Mouse (Mus musculus) heart, adult 18-20 months (tissue): Measurements from ENCODE around the gene C1s2. TPM values are rescaled to one million over a fixed set of nuclear protein-coding genes. Genes with fewer than 3 reads are reported as not detected.
A peak's percentile ranks its signal among the peaks of the same experiment; 100 is the strongest.
"Not testable (repeated sequence)": the region's sequence is repeated elsewhere in the genome, so short reads cannot be mapped to it uniquely, and the experiment has no call there.

Experiments
- DNase-seq, 2 experiments: peaks; one replicate each; pipeline ENCODE4 v3.0.0; 2021 to 2022; ENCODE audit warnings: mixed read lengths in 1 of 2
- long read RNA-seq, 2 experiments: library from polyadenylated mRNA; stranded (forward); transcript quantifications; one replicate each; pipeline ENCODE4 v2.0.0; 2021
- total RNA-seq, 2 experiments: library from RNA; stranded (reverse); gene quantifications; 2 replicates each; pipeline ENCODE4 v1.2.3; 2021

C1s2 gene
- total RNA-seq = under 1 TPM; 0.57 to 0.90 TPM
- long read RNA-seq, experiment 1 = 0 reads
- long read RNA-seq, experiment 2 = 0 reads

DNA sequence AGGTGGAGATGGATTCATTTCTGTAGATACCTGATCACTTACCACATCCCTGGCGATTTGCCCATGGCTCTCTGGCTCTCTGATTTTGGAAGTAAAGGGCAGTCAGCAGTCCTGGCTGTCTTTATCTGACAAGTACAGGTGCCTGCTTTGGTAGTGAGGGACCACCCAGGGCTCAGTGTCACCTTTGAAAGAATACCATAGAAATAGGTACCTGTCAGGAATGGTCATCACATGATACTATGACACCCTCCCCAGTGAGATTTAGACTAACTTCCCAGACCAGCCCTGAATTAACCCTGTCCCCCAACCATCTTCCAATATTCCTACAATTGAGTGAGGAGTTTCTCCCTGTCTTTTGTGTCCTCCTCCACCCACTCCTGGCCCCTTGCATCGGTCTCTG lies at the start of gene C1s2:
TSS of gene C1s2 (minus strand) at position 101 of the 400 bp plus-strand sequence.
- DNase-seq = not testable (repeated sequence)

DNA sequence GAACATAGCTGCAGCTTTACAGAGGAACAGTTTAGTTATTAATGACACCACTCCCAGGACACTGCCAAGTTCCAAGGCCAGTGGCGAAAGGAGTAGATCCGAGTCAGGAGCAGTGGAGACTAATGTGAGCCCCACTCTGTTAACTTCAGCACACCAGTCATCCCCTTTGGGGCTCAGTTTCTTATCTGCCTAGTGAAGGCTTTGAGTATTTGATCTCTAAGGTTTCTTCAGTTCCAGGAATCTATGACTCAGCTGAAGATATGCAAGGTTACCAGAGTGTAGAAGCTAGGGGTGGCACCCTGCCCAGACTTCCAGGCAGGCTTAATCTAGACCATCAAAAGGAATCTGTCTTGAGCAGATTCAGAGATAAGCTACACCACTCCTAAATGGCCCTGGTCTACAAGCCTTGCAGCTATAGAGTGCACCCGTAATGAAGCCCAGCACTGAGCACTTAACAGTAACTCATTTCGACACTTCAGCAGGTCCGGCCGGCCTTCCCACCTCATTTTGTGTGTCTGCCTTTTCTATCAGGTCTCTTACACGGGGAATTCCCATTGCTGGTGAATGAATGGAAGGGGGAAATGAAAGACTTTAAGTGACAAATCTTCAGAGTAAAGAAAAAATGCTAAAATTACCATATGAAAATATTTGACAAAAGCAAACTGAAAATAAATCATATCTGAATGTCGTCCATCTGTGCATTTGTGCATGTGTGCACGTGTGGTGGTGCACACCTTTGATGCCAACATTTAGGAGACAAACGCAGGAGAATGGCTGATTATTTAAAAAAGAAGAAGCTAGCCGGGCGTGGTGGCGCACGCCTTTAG lies 47.9 kb upstream of the C1s2 start:
- peak; percentile 27 to 37 for DNase-seq

DNA sequence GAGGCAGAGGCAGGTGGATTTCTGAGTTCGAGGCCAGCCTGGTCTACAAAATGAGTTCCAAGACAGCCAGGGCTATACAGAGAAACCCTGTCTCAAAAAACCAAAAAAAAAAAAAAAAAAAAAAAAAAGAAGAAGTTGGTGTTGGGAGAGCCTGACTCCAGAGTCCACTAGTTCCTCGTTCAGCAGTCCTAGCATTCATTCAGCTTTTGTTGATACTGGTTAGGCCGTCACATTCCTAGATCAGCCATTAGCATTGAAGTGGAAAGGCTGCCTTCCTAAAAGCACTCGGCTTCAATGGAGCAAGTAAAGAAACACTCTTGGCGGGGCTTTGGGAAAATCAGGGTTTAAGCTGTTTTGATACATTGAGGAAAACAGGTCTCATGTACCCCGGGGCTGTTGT lies 46.4 kb upstream of the C1s2 start:
- DNase-seq = not testable (repeated sequence)

DNA sequence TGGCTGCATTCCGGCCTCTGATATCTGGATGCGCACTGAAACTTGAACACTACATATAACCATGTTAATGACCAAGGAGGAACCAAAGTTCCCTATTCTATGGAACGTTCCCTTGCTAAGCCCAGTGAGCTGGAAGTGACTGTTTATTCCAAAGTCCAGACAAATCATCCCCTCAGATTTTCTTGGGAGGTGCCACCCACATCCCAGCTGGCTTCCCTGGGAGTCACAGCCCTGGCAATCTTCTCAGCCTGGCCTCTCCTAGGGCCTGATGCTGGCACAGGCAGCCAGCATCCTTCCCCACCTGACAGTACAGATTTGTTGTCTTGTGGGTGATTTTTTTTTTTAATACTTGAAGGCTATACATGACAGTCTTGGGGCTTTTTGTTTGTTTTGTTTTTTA lies 43.6 kb upstream of the C1s2 start:
- DNase-seq = no peak

DNA sequence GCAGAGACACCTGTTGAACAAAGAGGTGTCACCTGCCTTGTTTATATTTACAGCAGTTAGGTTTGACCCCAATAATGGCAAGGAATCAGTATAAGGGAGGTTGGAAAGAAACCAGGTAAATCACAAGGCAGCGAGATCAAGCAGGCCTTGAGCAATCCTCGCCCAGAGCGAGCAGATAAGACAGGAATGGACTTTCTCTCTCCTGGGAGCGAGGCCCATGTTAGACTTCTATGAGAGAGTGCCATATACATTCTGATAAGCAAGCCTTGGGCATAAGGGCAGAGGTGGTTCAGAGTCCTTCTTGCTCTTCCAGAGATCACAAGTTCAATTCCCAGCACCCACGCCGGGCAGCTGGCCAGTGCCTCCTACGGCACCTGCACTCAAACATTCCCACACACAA lies 42.9 kb upstream of the C1s2 start:
- no peak for DNase-seq

DNA sequence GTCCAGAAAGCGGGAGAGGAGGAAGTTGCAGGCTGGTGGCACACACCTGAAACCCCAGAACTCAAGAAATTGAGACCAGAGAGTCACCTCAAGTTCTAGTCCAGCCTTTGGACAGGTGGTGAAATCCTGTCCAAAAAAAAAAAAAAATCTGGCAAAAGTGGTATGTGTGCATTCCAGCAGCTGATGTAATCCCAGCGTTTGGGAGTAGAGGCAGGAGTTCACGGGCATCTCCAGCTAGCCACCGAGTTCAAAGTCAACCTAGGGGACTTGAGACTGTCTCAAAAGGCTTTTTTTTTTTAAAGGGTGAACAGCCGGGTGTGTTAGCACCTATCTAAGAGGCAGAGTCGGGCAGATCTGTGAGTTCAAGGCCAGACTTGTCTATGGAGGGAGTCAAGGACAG lies 40.3 kb upstream of the C1s2 start:
- no peak for DNase-seq

DNA sequence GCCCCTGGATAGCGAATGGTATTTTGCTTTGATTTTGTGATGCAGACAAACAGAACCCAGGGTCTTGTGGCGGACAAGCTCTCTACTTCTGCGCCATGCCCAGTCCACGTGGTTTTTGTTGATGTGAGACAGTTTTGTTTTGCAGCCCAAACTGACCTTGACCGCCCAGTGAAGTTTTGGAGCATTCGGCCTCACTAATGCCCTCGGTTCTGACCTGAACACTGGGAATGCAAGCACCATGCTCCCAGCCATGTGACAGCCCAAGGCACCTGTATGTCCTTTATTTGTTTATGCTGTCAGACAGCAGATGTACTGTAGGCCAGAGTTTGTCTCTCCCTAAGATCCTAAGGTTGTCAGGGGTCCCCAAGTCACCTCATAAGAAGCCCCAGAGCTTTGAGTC lies 38.7 kb upstream of the C1s2 start:
- DNase-seq = no peak

DNA sequence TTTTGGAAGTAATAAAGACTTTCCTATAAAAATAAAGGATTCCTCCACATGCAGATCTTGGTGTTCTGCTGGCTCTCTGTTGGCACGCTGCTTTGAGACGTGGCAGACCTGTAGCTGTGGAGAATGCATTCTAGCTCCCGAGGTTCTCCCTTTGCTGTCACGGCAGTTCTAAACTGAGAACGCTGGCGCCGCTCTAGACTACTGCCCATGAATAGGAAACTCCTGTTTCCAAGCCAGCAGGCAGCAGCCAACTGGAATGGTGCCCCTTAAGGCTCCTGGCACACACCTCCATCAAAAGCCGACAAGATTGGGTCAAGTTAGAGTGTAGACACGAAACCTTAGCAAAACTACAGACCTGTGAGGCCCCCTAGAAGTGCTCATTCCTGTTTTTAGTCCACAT lies 37.7 kb upstream of the C1s2 start:
- peak; percentile 67 to 71 for DNase-seq

DNA sequence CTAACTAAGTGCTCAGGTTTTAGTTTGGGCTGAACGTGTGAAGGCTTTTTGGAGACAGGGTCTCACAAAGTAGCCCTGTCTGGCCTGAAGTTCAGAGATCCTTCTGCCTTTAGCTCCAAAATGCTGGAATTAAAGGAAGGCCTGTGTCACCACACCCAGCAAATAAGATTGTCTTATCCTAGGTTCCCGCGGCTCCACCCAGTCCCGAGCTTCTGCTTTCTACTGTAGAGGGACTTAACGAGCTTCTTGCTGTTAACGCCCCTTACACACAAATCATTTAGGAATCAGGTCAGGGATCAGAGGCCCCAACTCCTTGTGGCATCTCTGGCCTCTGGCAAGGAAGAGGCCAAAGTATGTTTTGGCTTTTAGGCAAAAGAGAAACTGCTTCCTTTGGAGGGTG lies 36.2 kb upstream of the C1s2 start:
- DNase-seq = no peak

DNA sequence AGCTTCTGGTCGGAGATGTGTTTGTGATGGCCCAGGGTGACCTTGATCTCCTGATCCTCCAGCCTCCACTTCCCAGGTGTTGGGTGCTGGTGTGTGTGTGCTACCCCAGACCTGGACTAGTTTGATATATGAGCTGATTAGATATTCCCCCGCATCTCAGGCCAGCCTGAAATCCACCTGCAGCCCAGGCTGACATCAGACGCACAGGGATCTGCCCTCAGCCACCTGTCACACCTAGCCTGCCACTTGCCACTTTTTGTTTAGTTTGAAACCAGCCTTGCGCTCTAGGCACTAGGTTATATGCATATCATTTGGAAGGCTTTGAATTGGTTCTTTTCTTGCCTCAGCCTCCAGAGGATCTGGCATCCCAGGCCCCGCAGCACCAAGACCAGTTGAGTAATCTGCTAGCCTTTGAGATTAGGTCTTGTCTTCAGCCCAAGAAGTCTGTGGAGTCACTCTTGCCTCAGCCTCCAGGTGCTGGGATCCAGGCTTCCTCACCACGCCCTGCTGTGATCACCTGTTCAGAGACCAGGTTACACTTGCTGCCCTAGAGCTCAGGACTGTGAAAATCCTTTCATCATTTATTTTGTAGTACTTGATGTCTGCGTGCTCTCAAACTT lies 34.5 kb upstream of the C1s2 start:
- no peak for DNase-seq

DNA sequence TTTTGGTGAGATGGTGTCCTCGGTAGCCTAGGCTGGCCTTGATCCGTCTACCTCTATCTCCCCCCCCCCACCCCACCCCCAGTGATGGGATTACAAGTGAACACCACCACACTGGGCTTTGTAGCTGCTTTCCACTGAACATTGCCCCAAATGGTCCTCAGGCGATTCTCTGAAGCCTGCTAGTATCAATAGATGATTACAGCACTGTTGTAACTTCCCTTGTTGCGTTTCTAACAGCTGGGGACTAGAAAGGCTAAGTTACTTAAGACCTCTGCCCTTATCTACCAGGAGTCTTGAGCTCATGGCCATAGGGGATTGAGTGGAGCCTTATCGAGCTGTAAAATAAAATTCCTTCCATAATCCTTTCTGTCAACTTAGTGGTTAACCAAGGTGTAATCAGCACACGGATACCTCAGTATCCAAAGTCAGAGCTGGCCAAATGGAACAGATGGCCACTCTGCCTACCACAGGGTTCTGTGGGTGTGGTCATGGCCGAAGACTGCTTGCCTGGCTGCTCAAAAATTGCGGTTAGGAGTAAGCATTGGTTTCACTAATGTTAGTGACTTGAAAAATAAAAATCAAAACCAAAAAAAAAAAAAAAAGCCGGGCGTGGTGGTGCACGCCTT lies 33.5 kb upstream of the C1s2 start:
- no peak for DNase-seq

DNA sequence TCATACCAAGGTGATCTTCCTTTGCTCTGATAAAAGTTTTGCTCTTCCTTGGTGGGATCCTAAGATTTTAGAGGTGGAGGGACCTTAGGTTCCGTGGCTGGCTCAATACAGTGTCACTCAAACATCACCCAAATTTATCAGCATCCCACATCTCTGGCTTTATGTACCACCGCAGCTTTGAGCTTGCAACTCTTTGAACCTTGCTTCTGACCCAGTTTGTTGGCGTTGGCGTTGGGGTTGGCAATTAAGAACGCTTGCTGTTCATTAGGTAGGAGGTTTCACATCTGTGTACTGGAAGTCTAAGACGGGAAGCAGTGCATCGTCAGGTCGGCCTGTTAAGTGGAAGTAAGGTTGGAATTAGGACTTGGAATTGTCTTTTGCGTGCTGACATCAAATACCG lies 29.1 kb upstream of the C1s2 start:
- DNase-seq = no peak

DNA sequence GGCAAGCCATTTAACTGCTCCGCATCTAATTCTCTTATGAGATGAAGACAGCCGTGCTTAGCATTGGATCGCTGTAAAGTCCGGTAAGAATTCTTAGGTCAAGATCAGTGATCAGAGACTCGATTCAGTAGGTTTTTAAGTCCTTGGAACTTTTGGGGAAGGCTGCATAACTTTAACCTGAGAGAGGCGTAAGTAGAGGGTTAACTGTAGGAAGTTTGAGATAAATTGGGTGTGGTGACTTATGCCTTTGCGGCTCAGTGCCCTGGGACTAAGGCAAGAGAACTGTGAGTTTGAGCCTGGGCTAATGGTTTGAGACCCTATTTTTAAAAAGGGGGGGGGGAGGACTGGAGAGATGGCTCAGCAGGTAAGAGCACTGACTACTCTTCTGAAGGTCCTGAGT lies 28.4 kb upstream of the C1s2 start:
- DNase-seq = no peak

DNA sequence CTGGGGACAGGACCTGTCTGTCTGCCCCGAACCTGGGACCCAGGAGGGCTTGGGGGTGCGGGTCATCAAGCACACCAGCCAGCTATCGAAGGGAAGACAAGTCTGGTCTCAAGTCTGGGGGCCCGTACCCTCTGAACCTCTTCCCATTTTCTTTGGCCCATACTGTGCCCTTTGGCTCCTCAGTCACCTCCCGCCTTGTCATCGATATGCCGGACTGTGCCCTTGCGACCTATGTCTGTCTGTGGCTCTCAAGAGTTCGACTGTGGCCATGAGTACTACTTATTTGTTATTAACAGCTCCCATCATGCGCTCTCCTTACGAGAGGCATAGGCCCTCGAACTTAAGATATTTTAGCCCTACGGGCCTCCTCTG lies 27.5 kb upstream of the C1s2 start:
- DNase-seq = no peak

DNA sequence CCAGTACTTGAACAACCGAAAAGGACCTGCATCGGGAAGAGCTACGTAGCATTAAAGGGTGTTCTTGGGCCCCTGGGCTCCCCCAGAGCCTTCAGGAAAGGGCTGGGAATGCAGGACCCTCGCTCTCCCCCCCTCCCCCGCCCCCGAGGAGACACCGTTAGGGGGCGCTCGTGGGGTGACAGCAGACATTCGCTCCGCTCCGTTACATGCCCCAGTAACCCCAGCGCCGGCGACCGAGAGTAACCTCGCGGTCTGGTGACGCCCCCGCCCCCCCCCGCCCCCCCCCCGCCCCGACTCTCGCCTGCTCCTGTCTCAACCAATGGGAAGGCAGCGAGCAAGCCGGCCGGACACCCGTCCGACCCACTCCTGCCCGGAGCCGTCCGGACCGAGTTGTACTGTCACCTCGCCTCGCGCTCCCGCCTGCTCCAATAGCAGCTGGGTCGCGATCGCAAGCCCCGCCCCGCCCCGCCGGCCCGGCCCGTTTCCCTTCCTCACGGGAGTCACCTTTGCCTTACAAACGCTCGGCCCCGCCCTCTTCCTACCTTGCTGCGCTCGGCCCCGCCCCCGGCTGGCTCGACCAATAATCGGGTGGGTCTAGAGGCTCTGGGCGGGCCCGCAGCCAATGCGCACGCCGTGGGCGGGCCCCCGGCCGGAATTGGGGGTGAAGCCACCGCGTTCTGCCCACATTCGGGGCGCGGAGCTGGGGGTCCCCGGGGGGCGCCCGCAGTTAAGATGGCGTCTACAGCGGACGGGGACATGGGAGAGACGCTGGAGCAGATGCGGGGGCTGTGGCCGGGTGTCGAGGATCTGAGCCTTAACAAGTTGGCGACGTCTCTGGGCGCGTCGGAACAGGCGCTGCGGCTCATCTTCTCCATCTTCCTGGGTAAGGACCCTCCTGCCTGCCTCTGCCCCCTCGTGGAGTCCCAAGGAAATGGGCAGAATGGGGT lies 26.9 kb upstream of the C1s2 start, which contains the start of gene Lpcat3:
TSS of gene Lpcat3 (plus strand) at position 551 of the 947 bp plus-strand sequence.
- peak; percentile 99 for DNase-seq

DNA sequence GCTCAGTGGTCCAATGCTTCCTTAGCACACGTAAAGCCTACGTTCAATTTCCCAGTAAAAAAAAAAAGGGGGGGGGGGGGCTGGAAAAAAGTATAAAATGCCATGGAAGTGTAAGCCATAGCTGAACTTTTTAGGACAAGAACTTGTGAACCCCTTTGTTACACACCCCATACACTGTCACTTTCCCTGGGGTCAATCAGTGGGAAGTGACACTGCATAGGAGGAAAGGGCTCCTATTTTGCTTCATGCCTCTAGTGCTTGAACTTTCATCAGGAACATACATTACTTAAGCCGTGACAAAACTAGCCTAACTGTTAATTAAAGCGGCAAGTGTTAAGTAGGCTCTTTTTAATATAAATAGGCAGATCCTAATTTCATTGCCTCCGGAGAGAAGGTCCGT lies 26.1 kb upstream of the C1s2 start:
- no peak for DNase-seq

DNA sequence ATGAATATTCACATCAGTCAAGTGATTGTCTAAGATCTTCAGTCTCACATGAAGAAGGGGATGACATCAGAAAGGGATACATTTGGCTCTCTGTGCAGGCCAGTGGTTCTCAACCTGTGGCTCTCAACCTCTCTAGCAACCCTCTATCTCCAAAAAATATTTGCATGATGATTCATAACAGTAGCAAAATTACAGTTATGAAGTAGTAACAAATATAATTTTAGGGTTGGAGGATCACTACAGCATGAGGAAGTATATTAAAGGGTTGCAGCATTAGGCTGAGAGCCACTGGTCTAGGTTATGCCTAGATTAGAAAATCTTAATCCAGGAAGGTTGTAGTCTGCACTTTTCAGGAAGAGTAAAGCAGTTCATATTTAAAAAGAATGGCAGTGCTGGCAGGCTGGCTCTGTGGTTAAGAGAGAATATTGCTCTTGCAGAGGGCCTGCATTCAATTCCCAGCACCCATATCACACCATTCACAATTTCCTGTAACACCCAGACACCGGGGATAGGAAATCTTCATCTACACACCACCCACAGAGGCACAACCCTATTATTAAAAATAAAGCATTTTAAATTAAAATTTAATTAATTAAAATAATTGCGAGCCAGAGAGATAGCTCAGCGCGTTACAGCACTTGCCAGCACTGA lies 25.4 kb upstream of the C1s2 start:
- DNase-seq = no peak

DNA sequence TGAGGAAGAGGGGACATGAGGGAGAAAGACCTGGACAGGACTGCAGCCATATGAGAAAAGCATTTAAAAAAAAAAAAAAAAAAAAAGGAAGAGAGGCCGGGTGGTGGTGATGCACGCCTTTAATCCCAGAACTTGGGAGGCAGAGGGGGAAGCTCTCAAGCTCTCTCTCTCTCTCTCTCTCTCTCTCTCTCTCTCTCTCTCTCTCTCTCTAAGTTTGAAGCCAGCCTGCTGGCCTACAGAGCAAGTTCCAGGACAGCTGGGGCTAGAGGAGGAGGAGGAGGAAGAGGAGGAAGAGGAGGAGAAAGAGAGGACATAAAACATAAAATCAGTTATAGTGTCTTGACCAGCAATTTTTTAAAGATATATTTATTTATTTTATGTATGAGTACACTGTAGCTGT lies 22.2 kb upstream of the C1s2 start:
- no peak for DNase-seq

DNA sequence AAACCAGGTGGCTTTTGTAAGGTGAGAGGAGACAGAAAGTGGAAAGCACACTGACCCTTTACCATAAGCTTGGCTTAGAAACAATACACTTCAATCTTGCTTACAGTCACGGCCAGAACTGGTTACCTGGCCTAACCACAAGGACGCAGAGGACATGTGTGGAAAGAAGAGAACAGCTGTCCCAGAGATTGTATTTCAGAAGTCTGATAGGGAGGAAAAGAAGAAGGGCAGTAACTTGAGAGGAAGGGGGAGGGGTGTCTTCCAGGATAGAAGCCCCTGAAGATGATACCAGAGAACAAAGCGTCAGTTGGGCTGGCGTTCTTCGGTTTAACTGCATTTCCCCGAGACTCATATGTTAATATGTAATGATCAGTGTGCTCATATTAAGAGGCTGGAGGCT lies 20.0 kb upstream of the C1s2 start:
- no peak for DNase-seq

DNA sequence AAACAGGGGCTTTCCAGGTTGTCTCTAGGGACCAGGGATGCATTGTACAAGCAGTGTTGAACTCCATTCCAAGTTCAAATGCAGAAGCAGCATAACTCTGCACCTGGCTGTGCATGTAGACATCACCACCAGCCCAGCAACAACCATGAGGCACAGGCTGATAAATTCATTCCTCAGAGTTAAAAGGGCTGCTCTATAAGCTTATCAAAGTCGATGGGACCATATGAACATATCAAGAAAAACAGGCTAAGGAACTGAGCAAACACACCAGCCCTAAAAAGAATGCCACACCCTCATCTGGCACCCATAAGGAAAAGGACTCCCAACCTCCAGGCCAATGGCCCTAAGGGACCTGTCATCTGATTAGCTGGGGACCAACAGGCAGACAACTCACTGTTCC lies 10.5 kb upstream of the C1s2 start:
- DNase-seq = no peak

DNA sequence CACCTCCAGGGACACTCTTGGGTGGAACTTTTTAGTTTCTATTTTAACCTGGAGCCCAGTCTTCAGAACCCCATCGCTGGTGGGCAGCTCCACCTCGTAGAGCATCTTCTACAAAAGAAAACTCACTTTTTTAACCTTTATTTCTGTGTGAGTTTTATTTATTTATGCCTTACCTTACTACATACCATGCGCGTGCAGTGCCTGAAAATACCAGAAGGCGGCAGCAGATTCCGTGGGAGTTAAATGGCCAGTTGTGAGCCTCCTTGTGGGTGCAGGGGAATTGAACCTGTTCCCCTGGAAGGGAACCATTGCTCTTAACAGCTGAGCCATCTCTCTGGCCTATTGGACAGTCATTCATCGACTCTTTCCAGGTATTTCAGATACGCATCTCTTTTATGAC lies 5.1 kb upstream of the C1s2 start:
- peak; percentile 56 to 90 for DNase-seq

DNA sequence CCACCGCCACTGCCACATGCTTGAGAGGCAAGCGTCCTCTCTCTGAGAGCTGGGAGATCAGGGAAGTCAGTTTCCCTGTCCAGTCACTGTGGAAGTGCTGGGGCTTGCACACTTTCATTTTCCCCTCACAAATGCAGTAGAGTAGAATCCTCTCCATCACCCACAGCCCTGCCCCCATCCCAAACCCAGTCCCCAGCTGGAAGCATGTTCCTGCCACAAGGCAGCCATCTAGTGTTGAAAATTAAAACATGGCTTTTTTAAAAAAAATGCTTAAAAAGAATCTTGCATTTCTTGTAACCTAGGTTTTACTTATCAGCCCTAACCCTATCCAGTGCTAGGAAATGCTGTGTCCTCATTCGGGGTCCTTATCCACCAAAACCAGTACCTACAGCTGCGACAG lies 4.2 kb upstream of the C1s2 start:
- no peak for DNase-seq
